Mouse (Mus musculus) midbrain, postnatal 0 days (tissue): Measurements from ENCODE around the gene Rab43. TPM values are rescaled to one million over a fixed set of nuclear protein-coding genes. Genes with fewer than 3 reads are reported as not detected.

ENCODE experiments used
- ATAC-seq: fragments of 200-750 bp; cut with Nextera tagmentation; 2 replicates; pipeline ENCODE4 v1.8.0; 2017; ENCODE audit warnings: moderate number of reproducible peaks, mild to moderate bottlenecking, moderate TSS enrichment, moderate library complexity; ENCODE audit not compliant: low FRiP score
- DNase-seq: peaks from one replicate; pipeline ENCODE4 v3.0.0-alpha.2; 2015; ENCODE audit warnings: low spot score
- H3K27ac ChIP-seq: fragments of 300-500 bp; sonication (generic); 2 replicates; pipeline ENCODE4 v1.5.1; 2014; ENCODE audit warnings: low read depth, mild to moderate bottlenecking, low read length, mixed read lengths
- H3K27me3 ChIP-seq: fragments of 300-500 bp; sonication (generic); 2 replicates; pipeline ENCODE4 v1.6.1; 2014; ENCODE audit warnings: low read length, control low read depth, mixed read lengths; ENCODE audit not compliant: insufficient read depth
- H3K36me3 ChIP-seq: fragments of 300-500 bp; sonication (generic); 2 replicates; pipeline ENCODE4 v1.6.1; 2014; ENCODE audit warnings: low read length, control low read depth, mixed read lengths; ENCODE audit not compliant: insufficient read depth
- H3K4me1 ChIP-seq: fragments of 300-500 bp; sonication (generic); 2 replicates; pipeline ENCODE4 v1.6.1; 2014; ENCODE audit warnings: mild to moderate bottlenecking, control low read depth, antibody characterized with exemption, low read length, mixed read lengths; ENCODE audit not compliant: insufficient read depth
- H3K4me2 ChIP-seq: fragments of 300-500 bp; sonication (generic); 2 replicates; pipeline ENCODE4 v1.6.1; 2014; ENCODE audit warnings: low read depth, mild to moderate bottlenecking, low read length, mixed read lengths; ENCODE audit not compliant: poor library complexity, severe bottlenecking
- H3K4me3 ChIP-seq: fragments of 300-500 bp; sonication (generic); 2 replicates; pipeline ENCODE4 v1.5.1; 2014; ENCODE audit warnings: low read depth, mild to moderate bottlenecking, low read length, moderate library complexity
- H3K9ac ChIP-seq: fragments of 300-500 bp; sonication (generic); replicated peaks from 2 replicates; pipeline ENCODE4 v1.6.1; 2014; ENCODE audit warnings: mild to moderate bottlenecking, low read length, moderate library complexity, mixed read lengths; ENCODE audit not compliant: poor library complexity, severe bottlenecking
- H3K9me3 ChIP-seq: fragments of 300-500 bp; sonication (generic); 2 replicates; pipeline ENCODE4 v1.6.1; 2016; ENCODE audit warnings: low read length, control low read depth
- CTCF ChIP-seq: IDR thresholded peaks from 2 replicates; pipeline ENCODE4 v1.5.1; 2016; ENCODE audit warnings: antibody characterized with exemption, mild to moderate bottlenecking
- WGBS: fragments of 180-500 bp; shearing (Covaris S2); extraction: QIAGEN DNeasy Blood & Tissue Kit; methylation state at CpG from one replicate; pipeline ENCODE4 v1.1.7; 2014; 5-methylcytosine and 5-hydroxymethylcytosine counted together
- polyA plus RNA-seq: library from polyadenylated mRNA; unstranded; fragments of >200 nt; fragmentation: Nextera tagmentation; extraction: Ambion mirVana; gene quantifications from 2 replicates; pipeline ENCODE4 v1.2.1, GENCODE M21; 2015
- total RNA-seq: library from RNA; depleted of rRNA; stranded (reverse); fragments of >200 nt; gene quantifications from 2 replicates; pipeline ENCODE4 v1.2.3, GENCODE M21; 2014

Rab43 gene
- total and polyA plus RNA-seq, 2 experiments from 2014 or later: 9.9 to 31.6 TPM

- Histone ChIP-seq H3K4me1 (peaks cover 5% of the 10 kb centered on the region; the same call in 1 of the 2 replicates), H3K4me2 (peak overlapping the region; percentile 91), H3K27me3 (no peaks in the 10 kb centered on the region), H3K9me3 (no peaks in the 10 kb centered on the region), H3K9ac (peak overlapping the region; percentile 83), H3K4me3 (peak overlapping the region; percentile 75), H3K36me3 (peaks cover 12% of the 10 kb centered on the region; the same call in 1 of the 2 replicates), H3K27ac (peak overlapping the region; percentile 67)
- ATAC-seq (peak; percentile 71), DNase-seq (peak; percentile 51)
- WGBS: 1% methylated on average over 52 of the region's 77 CpGs
- no peak for TF ChIP-seq CTCF
Observed at GRCm38 (mm10) chr6:87810713-87811669, 973 bp downstream of the Rab43 start.

GRCm38 (mm10) chr6:87810311-87810710 lies 1.7 kb downstream of the Rab43 start:
- H3K4me2 ChIP-seq: peak overlapping the region; percentile 91
- 33% methylated on average over 6 of the region's 6 CpGs for WGBS
- no peaks in the 10 kb centered on the region for H3K9me3 ChIP-seq
- TF ChIP-seq CTCF: no peak
- no peak overlapping the region; the same call in 1 of the 2 replicates for H3K9ac ChIP-seq
- DNase-seq (no peak), ATAC-seq (no peak)
- H3K4me3 ChIP-seq: peak overlapping the region; percentile 75
- H3K27ac ChIP-seq: no peak overlapping the region
- peaks cover 6% of the 10 kb centered on the region; the same call in 1 of the 2 replicates for H3K36me3 ChIP-seq
- H3K4me1 ChIP-seq: peaks cover 5% of the 10 kb centered on the region; the same call in 1 of the 2 replicates
- no peaks in the 10 kb centered on the region for H3K27me3 ChIP-seq

- Histone ChIP-seq H3K36me3 (peaks cover 6% of the 10 kb centered on the region; the same call in 1 of the 2 replicates), H3K4me1 (peaks cover 5% of the 10 kb centered on the region; the same call in 1 of the 2 replicates), H3K27me3 (no peaks in the 10 kb centered on the region), H3K27ac (no peak overlapping the region), H3K4me3 (no peak overlapping the region), H3K9me3 (no peaks in the 10 kb centered on the region), H3K4me2 (peak overlapping the region; percentile 20; the same call in 1 of the 2 replicates), H3K9ac (no peak overlapping the region)
- WGBS: 87% methylated on average over 6 of the region's 6 CpGs
- no peak for TF ChIP-seq CTCF
- ATAC-seq: no peak
- DNase-seq: no peak
Observed at GRCm38 (mm10) chr6:87809651-87810161, 2.3 kb downstream of the Rab43 start.

GRCm38 (mm10) chr6:87809144-87809543 lies 2.8 kb downstream of the Rab43 start:
- no peak overlapping the region for H3K27ac ChIP-seq
- ATAC-seq: no peak
- H3K27me3 ChIP-seq: no peaks in the 10 kb centered on the region
- H3K4me3 ChIP-seq: no peak overlapping the region
- no peak overlapping the region for H3K9ac ChIP-seq
- peaks cover 6% of the 10 kb centered on the region; the same call in 1 of the 2 replicates for H3K36me3 ChIP-seq
- TF ChIP-seq CTCF: no peak
- H3K4me2 ChIP-seq: no peak overlapping the region
- no peaks in the 10 kb centered on the region for H3K9me3 ChIP-seq
- WGBS: 94% methylated on average over 2 of the region's 2 CpGs
- DNase-seq: no peak
- peaks cover 5% of the 10 kb centered on the region; the same call in 1 of the 2 replicates for H3K4me1 ChIP-seq

GRCm38 (mm10) chr6:87808521-87808920 lies 3.4 kb downstream of the Rab43 start:
- H3K36me3 ChIP-seq: peaks cover 3% of the 10 kb centered on the region; the same call in 1 of the 2 replicates
- ATAC-seq: no peak
- no peak for DNase-seq
- no peak overlapping the region for H3K4me3 ChIP-seq
- no peak for TF ChIP-seq CTCF
- WGBS: 72% methylated on average over 3 of the region's 3 CpGs
- H3K9ac ChIP-seq: no peak overlapping the region
- H3K4me1 ChIP-seq: peaks cover 5% of the 10 kb centered on the region; the same call in 1 of the 2 replicates
- no peaks in the 10 kb centered on the region for H3K27me3 ChIP-seq
- no peaks in the 10 kb centered on the region for H3K9me3 ChIP-seq
- H3K4me2 ChIP-seq: no peak overlapping the region
- H3K27ac ChIP-seq: no peak overlapping the region
